Mouse (Mus musculus) cortical plate, adult 2 months (tissue): ENCODE data around the gene Stk40. TPM values are rescaled to one million over a fixed set of nuclear protein-coding genes. Genes with fewer than 3 reads are reported as not detected.

Experiments
- H3K27ac ChIP-seq: fragments of 200-500 bp; 2 replicates; pipeline ENCODE4 v1.5.1; 2012; ENCODE audit warnings: low read length, control low read depth, inconsistent platforms; ENCODE audit not compliant: insufficient read depth
- H3K4me1 ChIP-seq: fragments of 200-500 bp; 2 replicates; pipeline ENCODE4 v1.6.1; 2011; ENCODE audit warnings: low read length; ENCODE audit not compliant: control insufficient read depth, insufficient read depth
- H3K4me3 ChIP-seq: fragments of 200-500 bp; 2 replicates; pipeline ENCODE4 v1.5.1; 2011; ENCODE audit warnings: mild to moderate bottlenecking, low read length, control low read depth; ENCODE audit not compliant: insufficient read depth
- CTCF ChIP-seq: fragments of 200-500 bp; IDR thresholded peaks from 2 replicates; pipeline ENCODE4 v1.5.1; 2011; ENCODE audit warnings: mild to moderate bottlenecking, control low read depth, low read length; ENCODE audit not compliant: insufficient read depth; ENCODE audit errors: extremely low read depth
- POLR2A ChIP-seq: fragments of 200-500 bp; IDR thresholded peaks from 2 replicates; pipeline ENCODE4 v1.6.1; 2011; ENCODE audit warnings: mild to moderate bottlenecking, low read length, control low read depth; ENCODE audit not compliant: insufficient read depth; ENCODE audit errors: extremely low read depth
- polyA plus RNA-seq: library from polyadenylated mRNA; depleted of rRNA; stranded (reverse); fragments of >200 nt; gene quantifications from 2 replicates; pipeline ENCODE4 v1.2.3, GENCODE M21; 2012

Stk40 gene
- polyA plus RNA-seq, 1 experiment = 17.5 TPM

DNA sequence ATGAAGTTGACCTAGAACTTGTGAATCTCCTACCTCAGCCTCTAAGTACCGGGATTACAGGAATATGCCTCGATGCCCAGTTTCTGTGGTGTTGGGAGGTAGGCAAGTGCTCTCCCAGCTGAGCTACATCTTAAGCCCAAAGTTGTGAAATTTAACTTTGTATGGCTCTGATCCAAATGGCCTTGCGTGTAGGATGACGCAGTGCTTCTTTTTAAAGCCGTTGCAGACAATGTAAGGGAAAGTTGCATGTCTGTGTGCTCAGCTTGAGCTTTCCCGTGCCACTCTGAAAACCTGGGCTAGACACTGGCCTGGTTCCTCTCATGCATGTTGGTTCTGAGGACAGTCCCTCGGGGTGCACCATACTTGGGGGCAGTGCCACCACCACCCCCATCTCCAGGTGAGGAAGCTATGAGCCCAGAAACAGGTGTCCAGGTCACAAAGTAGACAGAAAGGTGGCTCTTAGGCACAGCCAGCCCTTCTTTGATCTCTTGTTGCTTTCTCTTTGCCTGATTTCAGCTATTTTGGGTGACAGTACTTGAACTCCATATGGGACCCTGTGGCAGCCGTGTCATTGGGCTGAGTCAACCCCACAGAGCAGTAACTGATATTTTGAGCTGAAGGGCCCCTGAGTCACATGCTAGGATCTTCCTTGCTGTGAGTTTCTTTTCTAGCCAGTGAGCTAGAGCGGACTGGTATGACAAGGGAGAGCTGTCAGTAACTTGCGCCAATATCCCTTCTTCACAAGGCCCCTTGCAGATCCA lies 6.0 kb downstream of the Stk40 start:
- Histone ChIP-seq H3K27ac (peak overlapping the region; percentile 64), H3K4me1 (peaks cover 29% of the 10 kb centered on the region), H3K4me3 (no peak overlapping the region)
- no peak for TF ChIP-seq CTCF
- TF ChIP-seq POLR2A = no peak

DNA sequence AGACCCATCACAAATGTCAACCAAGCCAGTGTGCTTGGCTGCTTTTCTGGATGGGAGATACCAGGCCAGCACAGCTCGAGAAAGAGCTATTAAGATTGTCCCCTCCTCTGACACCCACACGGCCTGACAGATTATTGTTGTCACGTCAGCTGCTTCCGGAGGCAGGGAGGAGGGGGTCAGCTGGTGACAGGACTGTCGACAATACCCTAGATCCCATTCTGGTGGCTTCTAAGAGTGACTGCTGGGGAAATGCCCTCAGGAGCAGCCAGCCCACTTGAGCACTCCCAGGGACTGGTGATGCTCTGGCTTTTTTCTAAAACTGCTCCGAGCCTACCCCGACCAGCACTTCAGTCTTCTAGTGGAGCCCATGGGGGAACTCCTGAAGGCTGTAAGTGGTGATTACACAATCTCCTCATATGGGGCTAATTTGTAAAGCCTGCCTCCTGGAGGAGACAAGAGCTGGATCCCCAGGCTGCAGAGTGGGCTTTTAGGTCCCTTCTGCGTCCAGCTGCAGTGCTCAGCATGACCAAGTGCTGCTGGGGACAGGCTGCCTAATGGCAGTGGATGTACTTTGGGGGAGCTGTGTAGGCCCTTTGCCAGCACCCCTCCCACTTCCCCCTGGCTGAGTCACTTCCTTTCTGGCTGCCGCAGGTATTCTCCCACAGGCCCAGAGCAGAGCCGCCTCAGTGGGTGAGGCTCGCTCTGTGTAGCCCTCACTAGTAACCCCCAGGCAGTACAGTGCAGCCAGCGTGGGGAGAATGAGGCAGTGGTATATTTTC lies 6.8 kb downstream of the Stk40 start:
- H3K4me3 ChIP-seq = 0 out of 2 replicates have a peak overlapping the region, but pooled peaks have one; percentile 0

DNA sequence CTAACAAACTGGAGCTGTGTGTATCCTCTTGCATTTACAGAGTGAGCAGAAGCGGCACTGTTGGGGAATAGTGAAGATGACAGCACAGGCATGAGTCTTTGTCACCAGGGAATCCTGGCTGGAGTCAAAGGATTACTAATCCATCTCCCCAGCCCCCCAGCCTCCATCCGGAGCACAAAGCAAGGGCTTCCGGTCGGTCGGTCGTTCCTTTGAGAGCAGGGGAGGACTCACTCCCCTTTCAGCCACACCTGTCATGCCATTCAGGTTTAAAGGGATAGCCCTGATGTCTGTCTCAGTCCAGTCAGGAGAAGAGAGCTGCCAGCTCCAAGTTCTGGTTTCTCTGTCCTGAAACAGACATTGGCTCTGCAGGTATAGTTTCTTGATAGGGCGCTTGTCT lies 7.4 kb downstream of the Stk40 start:
- TF ChIP-seq CTCF (no peak), POLR2A (no peak)
- 0 out of 2 replicates have a peak overlapping the region, but pooled peaks have one; percentile 0 for H3K4me3 ChIP-seq
- peak overlapping the region; percentile 64 for H3K27ac ChIP-seq
- H3K4me1 ChIP-seq = peaks cover 26% of the 10 kb centered on the region

More for the DNA sequence above, 6.8 kb downstream of the Stk40 start:
- Histone ChIP-seq H3K27ac (peak overlapping the region; percentile 64), H3K4me1 (peaks cover 29% of the 10 kb centered on the region)
- no peak; the same call in 1 of the 2 replicates for TF ChIP-seq POLR2A
- TF ChIP-seq CTCF = 0 out of 2 replicates have a peak, but pooled peaks have one; percentile 14

DNA sequence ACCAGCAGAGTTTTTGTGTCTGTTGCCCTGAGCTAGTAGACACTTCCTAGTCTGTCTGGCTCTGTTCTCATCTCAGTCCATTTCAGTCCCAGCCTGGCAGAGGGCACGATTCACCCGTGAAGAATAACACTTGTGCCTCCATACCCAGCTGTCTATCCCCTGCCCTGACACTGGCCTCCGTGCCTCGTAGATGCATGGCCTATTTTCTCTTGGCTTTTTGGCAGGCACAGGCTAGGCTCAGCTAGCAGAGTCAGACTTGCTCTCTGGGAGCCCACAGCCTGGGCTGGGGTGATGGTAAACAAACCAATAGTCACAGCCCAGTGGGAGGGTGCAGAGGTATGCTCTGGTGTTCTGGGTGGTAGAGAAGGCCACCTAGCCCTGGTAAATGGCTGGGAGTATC lies 9.5 kb downstream of the Stk40 start:
- Histone ChIP-seq H3K4me1 (peaks cover 26% of the 10 kb centered on the region), H3K27ac (no peak overlapping the region), H3K4me3 (no peak overlapping the region)
- TF ChIP-seq CTCF (no peak), POLR2A (no peak)

DNA sequence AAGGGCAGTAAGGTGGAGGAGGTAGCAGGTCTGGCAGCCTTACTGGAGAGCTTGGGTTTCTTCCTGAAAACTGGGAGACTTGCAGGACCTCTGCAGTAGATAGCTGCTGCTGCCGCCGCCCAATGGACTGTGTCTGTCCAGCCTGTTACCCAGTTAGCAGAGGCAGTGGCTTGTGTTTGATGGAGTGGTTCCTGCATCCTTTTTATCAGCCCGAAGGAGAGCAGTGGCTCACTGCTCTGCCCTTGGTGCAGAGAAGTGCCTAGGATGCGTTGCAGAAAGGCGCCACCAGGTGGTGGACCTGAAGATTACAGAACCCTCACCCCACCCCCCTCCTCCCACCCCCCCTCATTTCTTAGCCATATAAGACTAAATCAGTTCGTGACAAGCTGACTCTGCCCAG lies 10.2 kb downstream of the Stk40 start:
- TF ChIP-seq CTCF (peak; percentile 55), POLR2A (no peak)
- H3K27ac ChIP-seq = no peak overlapping the region
- H3K4me3 ChIP-seq = no peak overlapping the region
- H3K4me1 ChIP-seq = peaks cover 22% of the 10 kb centered on the region

DNA sequence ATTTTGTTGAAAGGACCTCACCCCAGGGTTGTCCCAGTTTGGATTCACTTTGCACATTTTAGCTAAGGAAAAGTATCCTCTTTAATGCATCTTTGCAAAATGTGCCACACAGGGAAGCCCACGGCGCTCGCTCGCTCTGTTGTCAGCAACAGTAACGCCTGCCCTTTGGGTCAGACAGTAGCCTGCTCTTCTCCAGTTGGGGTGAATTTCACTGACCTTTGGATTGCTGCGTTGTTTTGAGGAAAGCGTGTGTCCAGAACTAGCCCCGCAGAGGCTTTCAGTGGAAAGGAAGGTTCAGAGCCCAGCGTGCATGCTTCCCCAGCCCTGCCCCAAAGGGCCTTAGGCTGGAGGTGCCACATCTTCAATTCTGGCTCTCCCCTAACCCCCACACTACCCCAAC lies 11.7 kb downstream of the Stk40 start:
- Histone ChIP-seq H3K4me1 (peaks cover 19% of the 10 kb centered on the region), H3K27ac (no peak overlapping the region), H3K4me3 (no peak overlapping the region)
- TF ChIP-seq POLR2A (no peak), CTCF (no peak)

DNA sequence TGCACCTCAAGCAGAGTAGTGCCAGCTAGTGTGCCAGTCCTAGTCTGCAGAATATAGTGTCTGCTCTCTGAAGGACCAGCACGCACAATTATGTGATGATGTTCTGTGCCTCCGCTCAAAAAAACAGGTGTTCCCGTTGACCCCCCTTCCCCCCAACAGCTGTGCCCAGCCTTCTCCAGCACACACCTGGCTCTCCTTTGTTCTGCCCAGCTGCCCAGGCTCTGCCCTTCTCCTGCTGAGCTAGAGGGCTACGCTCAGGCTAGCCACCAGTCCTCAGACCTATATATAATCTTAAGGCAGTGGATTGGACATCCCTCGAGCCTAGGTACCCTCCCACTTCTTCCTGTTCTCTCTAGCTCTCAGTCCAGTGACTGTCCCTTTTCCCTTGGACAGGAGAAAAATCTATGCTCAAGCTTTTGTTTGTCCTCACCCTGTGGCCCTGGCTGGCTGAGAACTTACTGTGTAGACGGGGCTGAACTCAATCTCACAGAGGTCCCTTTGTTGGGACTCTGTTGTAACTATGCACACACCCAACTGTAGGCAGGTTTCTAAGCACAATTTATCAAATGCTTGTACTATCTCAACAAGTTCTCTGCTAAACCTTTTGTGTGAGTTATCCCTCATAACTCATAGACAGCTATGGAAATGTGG lies 12.2 kb downstream of the Stk40 start:
- TF ChIP-seq POLR2A = no peak
- no peak for TF ChIP-seq CTCF
- no peak overlapping the region for H3K4me3 ChIP-seq
- H3K27ac ChIP-seq = no peak overlapping the region
- H3K4me1 ChIP-seq = peaks cover 18% of the 10 kb centered on the region

DNA sequence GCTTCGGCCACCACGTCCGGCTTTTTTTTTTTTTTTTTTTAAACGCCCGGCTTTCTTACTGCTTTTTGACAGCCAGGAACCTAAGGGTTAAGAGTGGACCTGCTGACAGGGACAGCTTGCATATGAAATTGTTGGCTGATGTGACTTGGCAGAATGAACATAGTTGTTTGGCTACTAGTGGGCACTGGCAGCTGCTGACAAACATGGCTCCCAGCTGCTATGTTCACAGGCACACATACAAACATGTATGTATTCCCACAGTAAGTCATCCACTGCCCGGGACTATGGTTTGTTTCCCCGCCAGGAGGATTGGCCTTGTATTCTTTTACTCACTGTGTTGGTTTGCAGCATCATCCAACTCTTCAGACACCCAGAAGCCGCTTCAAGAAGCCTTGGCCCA lies 13.4 kb downstream of the Stk40 start:
- Histone ChIP-seq H3K27ac (no peak overlapping the region), H3K4me3 (no peak overlapping the region), H3K4me1 (peaks cover 16% of the 10 kb centered on the region)
- no peak for TF ChIP-seq CTCF
- TF ChIP-seq POLR2A = no peak

DNA sequence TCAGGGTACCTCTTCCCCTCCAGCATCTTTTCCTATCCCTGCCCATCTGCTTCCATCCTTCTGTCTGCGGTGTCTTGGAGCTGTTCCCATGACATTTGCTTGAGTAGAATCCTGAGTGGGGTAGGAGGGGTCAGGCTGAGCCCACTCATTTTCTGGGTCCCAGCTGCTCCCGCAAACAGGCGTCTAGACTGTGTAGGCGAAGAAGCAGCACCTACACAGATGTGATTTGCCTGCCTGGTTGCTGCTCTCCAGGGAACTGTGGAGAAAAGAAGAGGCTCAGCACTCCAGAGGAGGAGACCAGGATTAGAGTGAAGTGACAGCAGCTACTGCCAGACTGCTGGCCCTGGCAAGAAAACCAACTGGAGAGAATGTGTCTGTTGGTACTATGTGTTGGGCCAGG lies 14.9 kb downstream of the Stk40 start:
- TF ChIP-seq POLR2A (no peak), CTCF (no peak)
- Histone ChIP-seq H3K4me3 (no peak overlapping the region), H3K4me1 (peaks cover 12% of the 10 kb centered on the region), H3K27ac (no peak overlapping the region)
